Mouse (Mus musculus): ENCODE results near the gene 9530068E07Rik. TPM values are rescaled to one million over a fixed set of nuclear protein-coding genes. Genes with fewer than 3 reads are reported as not detected.
A peak's percentile ranks its signal among the peaks of the same experiment; 100 is the strongest.
"Not testable (repeated sequence)": the region's sequence is repeated elsewhere in the genome, so short reads cannot be mapped to it uniquely, and the experiment has no call there.

9530068E07Rik gene
- polyA plus RNA-seq, 1 experiment from 2014 or later, result 201 TPM

DNA sequence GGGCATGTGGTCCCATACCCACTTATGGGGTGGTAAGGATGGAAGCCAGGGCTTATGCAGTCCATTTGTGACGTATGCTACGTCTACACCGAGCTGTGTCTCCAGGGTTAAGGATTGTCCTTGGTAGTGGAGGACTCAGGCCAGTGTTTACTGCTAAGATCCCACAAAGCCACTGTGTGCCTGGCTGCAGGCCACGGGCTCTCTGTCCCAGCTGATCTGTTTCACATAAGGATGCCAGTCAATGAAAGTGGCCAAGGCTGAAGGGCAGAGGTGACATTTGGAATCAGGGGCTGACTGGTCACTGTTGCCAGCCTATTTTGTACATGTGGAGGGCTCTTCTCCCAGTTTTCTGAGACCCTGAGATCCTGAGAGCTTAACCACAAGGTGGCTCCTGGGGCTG is 18.6 kb upstream of the 9530068E07Rik start:
- Histone ChIP-seq H3K4me3 (ENCODE audit: low read depth, low read length) (no peak overlapping the region), H3K27ac (replicated peaks; ENCODE audit: low read depth, low read length) (no peak overlapping the region), H3K9ac (replicated peaks; ENCODE audit: low read length) (no peak overlapping the region), H3K27me3 (ENCODE audit: control insufficient read depth, insufficient read depth, low read length) (no peaks in the 10 kb centered on the region), H3K36me3 (replicated peaks; ENCODE audit: control insufficient read depth, insufficient read depth, low read depth, low read length) (no peaks in the 10 kb centered on the region; the same call in 1 of the 2 replicates), H3K9me3 (replicated peaks; ENCODE audit: control insufficient read depth, low read length) (no peaks in the 10 kb centered on the region), H3K4me1 (ENCODE audit: control insufficient read depth, insufficient read depth, low read length) (no peaks in the 10 kb centered on the region), H3K4me2 (ENCODE audit: low read depth, low read length) (no peak overlapping the region)
- no peak for DNase-seq (ENCODE audit: low spot score)
- ATAC-seq (replicated peaks; ENCODE audit: insufficient number of reproducible peaks, low FRiP score, low TSS enrichment, low read depth), result no peak
- 93% methylated on average over 4 of the region's 4 CpGs for WGBS

GRCm38 (mm10) chr11:52379241-52379640 is 17.0 kb upstream of the 9530068E07Rik start:
- Histone ChIP-seq H3K27ac (replicated peaks; ENCODE audit: low read depth, low read length) (no peak overlapping the region), H3K36me3 (replicated peaks; ENCODE audit: control insufficient read depth, insufficient read depth, low read depth, low read length) (no peaks in the 10 kb centered on the region; the same call in 1 of the 2 replicates), H3K9ac (replicated peaks; ENCODE audit: low read length) (no peak overlapping the region), H3K4me1 (ENCODE audit: control insufficient read depth, insufficient read depth, low read length) (no peaks in the 10 kb centered on the region), H3K4me2 (ENCODE audit: low read depth, low read length) (no peak overlapping the region), H3K4me3 (ENCODE audit: low read depth, low read length) (no peak overlapping the region), H3K27me3 (ENCODE audit: control insufficient read depth, insufficient read depth, low read length) (no peaks in the 10 kb centered on the region), H3K9me3 (replicated peaks; ENCODE audit: control insufficient read depth, low read length) (no peaks in the 10 kb centered on the region)
- DNase-seq (ENCODE audit: low spot score) (no peak), ATAC-seq (replicated peaks; ENCODE audit: insufficient number of reproducible peaks, low FRiP score, low TSS enrichment, low read depth) (no peak)
- 91% methylated on average over 3 of the region's 3 CpGs for WGBS

DNA sequence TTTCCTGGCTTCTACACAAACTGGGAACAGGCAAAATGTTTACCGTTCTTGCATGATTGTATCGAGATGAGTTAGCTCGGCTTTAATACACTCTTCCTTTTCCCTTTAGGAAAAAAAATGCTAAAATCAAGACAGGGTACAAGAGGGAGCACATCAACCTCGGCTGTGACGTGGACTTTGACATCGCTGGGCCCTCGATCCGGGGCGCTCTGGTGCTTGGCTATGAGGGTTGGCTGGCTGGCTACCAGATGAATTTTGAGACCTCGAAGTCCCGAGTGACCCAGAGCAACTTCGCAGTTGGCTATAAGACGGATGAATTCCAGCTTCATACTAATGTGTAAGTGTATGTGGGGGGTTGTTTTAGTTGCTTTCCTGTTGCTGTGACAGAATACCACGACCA is 12.5 kb upstream of the 9530068E07Rik start:
- Histone ChIP-seq H3K4me1 (ENCODE audit: control insufficient read depth, insufficient read depth, low read length) (no peaks in the 10 kb centered on the region), H3K4me2 (ENCODE audit: low read depth, low read length) (no peak overlapping the region), H3K27me3 (ENCODE audit: control insufficient read depth, insufficient read depth, low read length) (no peaks in the 10 kb centered on the region), H3K4me3 (ENCODE audit: low read depth, low read length) (no peak overlapping the region), H3K9me3 (replicated peaks; ENCODE audit: control insufficient read depth, low read length) (no peaks in the 10 kb centered on the region), H3K27ac (replicated peaks; ENCODE audit: low read depth, low read length) (no peak overlapping the region), H3K9ac (replicated peaks; ENCODE audit: low read length) (no peak overlapping the region), H3K36me3 (replicated peaks; ENCODE audit: control insufficient read depth, insufficient read depth, low read depth, low read length) (peaks cover 3% of the 10 kb centered on the region; the same call in 1 of the 2 replicates)
- WGBS, result 95% methylated on average over 14 of the region's 14 CpGs
- DNase-seq (ENCODE audit: low spot score) (no peak), ATAC-seq (replicated peaks; ENCODE audit: insufficient number of reproducible peaks, low FRiP score, low TSS enrichment, low read depth) (no peak)

DNA sequence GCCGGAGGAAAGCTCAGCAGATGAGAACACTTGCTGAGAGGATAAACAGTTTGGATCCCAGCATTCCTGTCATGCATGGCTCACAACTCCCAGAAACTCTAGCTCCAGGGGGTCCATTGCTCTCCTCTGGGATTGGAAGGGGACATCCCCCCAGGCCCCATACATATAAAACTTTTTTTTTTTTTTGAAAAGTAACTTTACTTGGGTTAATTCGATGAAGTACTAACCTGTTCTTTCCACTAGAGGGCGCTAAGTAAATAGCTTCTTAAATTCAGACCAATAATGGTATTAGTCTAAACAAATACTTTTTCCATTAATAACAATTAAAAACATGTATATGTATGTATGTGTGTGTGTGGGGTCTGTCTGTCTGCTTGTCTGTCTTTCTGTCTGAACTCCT is 11.6 kb upstream of the 9530068E07Rik start:
- H3K9me3 ChIP-seq (replicated peaks; ENCODE audit: control insufficient read depth, low read length), result no peaks in the 10 kb centered on the region
- 54% methylated on average over 3 of the region's 3 CpGs for WGBS
- no peak overlapping the region for H3K4me2 ChIP-seq (ENCODE audit: low read depth, low read length)
- no peak for ATAC-seq (replicated peaks; ENCODE audit: insufficient number of reproducible peaks, low FRiP score, low TSS enrichment, low read depth)
- no peak overlapping the region for H3K9ac ChIP-seq (replicated peaks; ENCODE audit: low read length)
- H3K4me3 ChIP-seq (ENCODE audit: low read depth, low read length), result no peak overlapping the region
- peak; percentile 55 for DNase-seq (ENCODE audit: low spot score)
- no peaks in the 10 kb centered on the region for H3K4me1 ChIP-seq (ENCODE audit: control insufficient read depth, insufficient read depth, low read length)
- H3K27me3 ChIP-seq (ENCODE audit: control insufficient read depth, insufficient read depth, low read length), result no peaks in the 10 kb centered on the region
- no peak overlapping the region for H3K27ac ChIP-seq (replicated peaks; ENCODE audit: low read depth, low read length)
- peaks cover 3% of the 10 kb centered on the region; the same call in 1 of the 2 replicates for H3K36me3 ChIP-seq (replicated peaks; ENCODE audit: control insufficient read depth, insufficient read depth, low read depth, low read length)

- 84% methylated on average over 3 of the region's 3 CpGs for WGBS
- no peak overlapping the region for H3K4me2 ChIP-seq (ENCODE audit: low read depth, low read length)
- H3K9ac ChIP-seq (replicated peaks; ENCODE audit: low read length), result no peak overlapping the region
- no peaks in the 10 kb centered on the region for H3K9me3 ChIP-seq (replicated peaks; ENCODE audit: control insufficient read depth, low read length)
- ATAC-seq (replicated peaks; ENCODE audit: insufficient number of reproducible peaks, low FRiP score, low TSS enrichment, low read depth) (no peak), DNase-seq (ENCODE audit: low spot score) (no peak)
- H3K27me3 ChIP-seq (ENCODE audit: control insufficient read depth, insufficient read depth, low read length), result no peaks in the 10 kb centered on the region
- H3K27ac ChIP-seq (replicated peaks; ENCODE audit: low read depth, low read length), result no peak overlapping the region
- H3K4me1 ChIP-seq (ENCODE audit: control insufficient read depth, insufficient read depth, low read length), result no peaks in the 10 kb centered on the region
- H3K4me3 ChIP-seq (ENCODE audit: low read depth, low read length), result no peak overlapping the region
- peaks cover 3% of the 10 kb centered on the region; the same call in 1 of the 2 replicates for H3K36me3 ChIP-seq (replicated peaks; ENCODE audit: control insufficient read depth, insufficient read depth, low read depth, low read length)
Observed at GRCm38 (mm10) chr11:52386892-52387291, 9.3 kb upstream of the 9530068E07Rik start.

- Histone ChIP-seq H3K27ac (replicated peaks; ENCODE audit: low read depth, low read length) (no peak overlapping the region), H3K9ac (replicated peaks; ENCODE audit: low read length) (no peak overlapping the region), H3K36me3 (replicated peaks; ENCODE audit: control insufficient read depth, insufficient read depth, low read depth, low read length) (peaks cover 3% of the 10 kb centered on the region; the same call in 1 of the 2 replicates), H3K4me2 (ENCODE audit: low read depth, low read length) (no peak overlapping the region), H3K4me3 (ENCODE audit: low read depth, low read length) (no peak overlapping the region), H3K27me3 (ENCODE audit: control insufficient read depth, insufficient read depth, low read length) (no peaks in the 10 kb centered on the region), H3K4me1 (ENCODE audit: control insufficient read depth, insufficient read depth, low read length) (no peaks in the 10 kb centered on the region), H3K9me3 (replicated peaks; ENCODE audit: control insufficient read depth, low read length) (no peaks in the 10 kb centered on the region)
- no peak for DNase-seq (ENCODE audit: low spot score)
- no peak for ATAC-seq (replicated peaks; ENCODE audit: insufficient number of reproducible peaks, low FRiP score, low TSS enrichment, low read depth)
- WGBS, result 89% methylated on average over 12 of the region's 12 CpGs
Observed at GRCm38 (mm10) chr11:52388150-52388549, 8.1 kb upstream of the 9530068E07Rik start.

DNA sequence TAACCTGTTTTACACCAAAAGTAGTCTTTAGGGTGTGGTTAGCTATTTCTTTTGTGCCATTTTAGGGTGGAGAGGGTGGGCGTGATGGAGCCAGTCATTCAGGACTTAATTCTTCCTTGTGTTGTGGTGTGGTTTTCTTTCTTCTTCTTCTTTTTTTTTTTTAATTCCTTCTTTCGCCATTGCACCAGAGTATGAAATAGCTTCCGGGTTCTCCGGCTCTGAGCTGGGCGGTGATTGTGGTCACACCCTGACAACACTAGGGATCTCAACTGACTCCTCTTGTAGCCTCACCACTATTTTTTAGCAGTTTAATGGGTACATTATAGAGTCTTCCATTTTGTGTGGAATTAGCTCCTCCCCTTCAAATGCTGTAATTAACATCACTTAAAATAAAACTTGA is 7.2 kb upstream of the 9530068E07Rik start:
- H3K9me3 ChIP-seq (replicated peaks; ENCODE audit: control insufficient read depth, low read length); H3K27ac ChIP-seq (replicated peaks; ENCODE audit: low read depth, low read length); H3K9ac ChIP-seq (replicated peaks; ENCODE audit: low read length); H3K36me3 ChIP-seq (replicated peaks; ENCODE audit: control insufficient read depth, insufficient read depth, low read depth, low read length); H3K4me2 ChIP-seq (ENCODE audit: low read depth, low read length); H3K4me3 ChIP-seq (ENCODE audit: low read depth, low read length); ATAC-seq (replicated peaks; ENCODE audit: insufficient number of reproducible peaks, low FRiP score, low TSS enrichment, low read depth); H3K4me1 ChIP-seq (ENCODE audit: control insufficient read depth, insufficient read depth, low read length); DNase-seq (ENCODE audit: low spot score); H3K27me3 ChIP-seq (ENCODE audit: control insufficient read depth, insufficient read depth, low read length): not testable (repeated sequence)
- 97% methylated on average over 5 of the region's 5 CpGs for WGBS

- H3K27me3 ChIP-seq (ENCODE audit: control insufficient read depth, insufficient read depth, low read length), result no peaks in the 10 kb centered on the region
- no peaks in the 10 kb centered on the region for H3K9me3 ChIP-seq (replicated peaks; ENCODE audit: control insufficient read depth, low read length)
- no peak overlapping the region for H3K4me2 ChIP-seq (ENCODE audit: low read depth, low read length)
- H3K27ac ChIP-seq (replicated peaks; ENCODE audit: low read depth, low read length), result no peak overlapping the region
- 86% methylated on average over 7 of the region's 7 CpGs for WGBS
- H3K36me3 ChIP-seq (replicated peaks; ENCODE audit: control insufficient read depth, insufficient read depth, low read depth, low read length), result peaks cover 3% of the 10 kb centered on the region; the same call in 1 of the 2 replicates
- ATAC-seq (replicated peaks; ENCODE audit: insufficient number of reproducible peaks, low FRiP score, low TSS enrichment, low read depth), result no peak
- no peak for DNase-seq (ENCODE audit: low spot score)
- H3K4me3 ChIP-seq (ENCODE audit: low read depth, low read length), result no peak overlapping the region
- no peak overlapping the region for H3K9ac ChIP-seq (replicated peaks; ENCODE audit: low read length)
- H3K4me1 ChIP-seq (ENCODE audit: control insufficient read depth, insufficient read depth, low read length), result no peaks in the 10 kb centered on the region
Observed at GRCm38 (mm10) chr11:52389933-52390332, 6.3 kb upstream of the 9530068E07Rik start.
